Mouse (Mus musculus) midbrain, embryonic 16.5 days (tissue): ENCODE results near the gene Vrk3. TPM values are rescaled to one million over a fixed set of nuclear protein-coding genes. Genes with fewer than 3 reads are reported as not detected.

Source experiments
- ATAC-seq: fragments of 200-750 bp; cut with Nextera tagmentation; 2 replicates; pipeline ENCODE4 v1.8.0; 2017; ENCODE audit warnings: moderate TSS enrichment
- H3K27ac ChIP-seq: fragments of 300-500 bp; sonication (generic); 2 replicates; pipeline ENCODE4 v1.5.1; 2014; ENCODE audit warnings: mild to moderate bottlenecking, low read length, mixed read lengths
- H3K27me3 ChIP-seq: fragments of 300-500 bp; sonication (generic); 2 replicates; pipeline ENCODE4 v1.6.1; 2014; ENCODE audit warnings: low read depth, low read length, mixed read lengths; ENCODE audit not compliant: control insufficient read depth, insufficient read depth
- H3K36me3 ChIP-seq: fragments of 300-500 bp; sonication (generic); 2 replicates; pipeline ENCODE4 v1.6.1; 2014; ENCODE audit warnings: mild to moderate bottlenecking, low read length, moderate library complexity, mixed read lengths; ENCODE audit not compliant: control insufficient read depth, insufficient read depth
- H3K4me1 ChIP-seq: fragments of 300-500 bp; sonication (generic); 2 replicates; pipeline ENCODE4 v1.6.1; 2014; ENCODE audit warnings: mild to moderate bottlenecking, low read length, mixed read lengths; ENCODE audit not compliant: control insufficient read depth, insufficient read depth
- H3K4me2 ChIP-seq: fragments of 300-500 bp; sonication (generic); 2 replicates; pipeline ENCODE4 v1.6.1; 2014; ENCODE audit warnings: mild to moderate bottlenecking, low read length, mixed read lengths
- H3K4me3 ChIP-seq: fragments of 300-500 bp; sonication (generic); 2 replicates; pipeline ENCODE4 v1.5.1; 2014; ENCODE audit warnings: low read depth, mild to moderate bottlenecking, low read length, moderate library complexity, mixed read lengths
- H3K9ac ChIP-seq: fragments of 300-500 bp; sonication (generic); 2 replicates; pipeline ENCODE4 v1.6.1; 2014; ENCODE audit warnings: low read depth, low read length, mixed read lengths
- H3K9me3 ChIP-seq: fragments of 300-500 bp; sonication (generic); replicated peaks from 2 replicates; pipeline ENCODE4 v1.6.1; 2014; ENCODE audit warnings: mild to moderate bottlenecking, low read length, mixed read lengths; ENCODE audit not compliant: control insufficient read depth, poor library complexity, severe bottlenecking
- WGBS: fragments of 180-500 bp; shearing (Covaris S2); extraction: QIAGEN DNeasy Blood & Tissue Kit; methylation state at CpG from one replicate; pipeline ENCODE4 v1.1.7; 2014; 5-methylcytosine and 5-hydroxymethylcytosine counted together
- polyA plus RNA-seq: library from polyadenylated mRNA; unstranded; fragments of >200 nt; fragmentation: Nextera tagmentation; extraction: Ambion mirVana; gene quantifications from 2 replicates; pipeline ENCODE4 v1.2.1, GENCODE M21; 2015

Vrk3 gene
- polyA plus RNA-seq, 1 experiment from 2014 or later = 27.3 TPM

DNA sequence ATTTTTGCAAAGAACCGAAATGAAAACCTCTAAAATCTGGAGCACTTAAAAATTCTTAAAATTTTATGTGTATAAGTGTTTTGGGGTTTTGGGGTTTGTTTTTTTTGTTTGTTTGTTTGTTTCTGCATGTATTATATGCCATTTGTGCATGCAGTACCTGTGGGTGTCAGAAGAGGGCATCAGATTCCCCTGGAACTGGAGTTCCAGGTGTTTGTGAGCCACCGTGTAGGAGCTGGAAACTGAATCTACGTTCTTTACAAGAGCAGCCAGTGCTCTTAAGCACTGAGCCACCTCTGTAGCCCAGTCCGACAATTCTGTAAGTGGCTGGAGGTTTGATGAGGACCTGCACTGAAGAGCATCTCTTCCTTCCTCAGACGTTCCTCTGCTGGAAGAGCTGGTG is 38.3 kb upstream of the Vrk3 start:
- Histone ChIP-seq H3K36me3 (no peaks in the 10 kb centered on the region), H3K4me1 (no peaks in the 10 kb centered on the region), H3K27ac (no peak overlapping the region), H3K27me3 (no peaks in the 10 kb centered on the region), H3K4me3 (no peak overlapping the region), H3K4me2 (no peak overlapping the region), H3K9me3 (no peaks in the 10 kb centered on the region), H3K9ac (no peak overlapping the region)
- 86% methylated on average over 5 of the region's 5 CpGs for WGBS
- ATAC-seq = no peak

DNA sequence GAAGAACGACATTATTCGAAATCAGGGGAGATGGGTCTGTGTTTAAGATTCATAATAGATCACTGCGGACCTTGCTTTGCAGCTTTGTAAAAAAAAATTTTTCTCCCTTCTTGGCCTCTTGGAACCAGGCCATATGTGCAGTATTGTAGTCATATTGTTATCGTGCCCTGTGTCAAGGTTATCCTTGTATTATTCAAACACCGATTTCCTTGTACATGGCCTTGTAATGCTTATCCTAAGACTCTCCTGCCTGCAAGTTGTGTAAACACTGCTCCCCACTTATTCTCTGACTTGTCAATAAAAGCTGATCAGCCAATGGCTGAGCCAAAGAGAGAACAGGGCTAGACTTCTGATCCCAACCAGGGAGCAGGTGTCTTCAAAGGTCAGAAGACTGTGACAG is 26.2 kb upstream of the Vrk3 start:
- Histone ChIP-seq H3K9me3 (no peaks in the 10 kb centered on the region), H3K27me3 (no peaks in the 10 kb centered on the region), H3K27ac (no peak overlapping the region), H3K4me1 (no peaks in the 10 kb centered on the region; the same call in 1 of the 2 replicates), H3K36me3 (no peaks in the 10 kb centered on the region), H3K4me2 (no peak overlapping the region), H3K9ac (no peak overlapping the region), H3K4me3 (no peak overlapping the region)
- no peak for ATAC-seq
- WGBS = 75% methylated on average over 5 of the region's 5 CpGs

DNA sequence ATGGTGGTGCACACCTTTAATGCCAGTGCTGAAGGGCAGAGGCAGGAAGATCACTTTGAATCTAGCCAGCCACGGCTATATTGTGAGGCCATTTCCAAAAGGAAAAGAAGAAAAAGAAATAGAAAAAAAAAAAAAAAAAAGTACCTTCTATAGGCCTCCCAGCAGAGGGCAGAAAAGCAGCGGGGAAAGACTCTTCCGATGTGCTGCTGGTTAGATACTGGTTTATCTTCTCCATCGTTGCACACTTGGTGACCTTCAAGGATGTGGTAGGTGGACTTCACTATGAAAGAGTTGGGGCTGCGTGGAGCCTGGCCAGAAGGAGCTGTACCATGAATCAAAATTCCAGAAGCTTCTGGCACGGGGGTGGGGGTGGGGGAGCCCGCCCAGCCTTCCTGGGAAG is 23.9 kb upstream of the Vrk3 start:
- ATAC-seq = no peak
- H3K9me3 ChIP-seq = no peaks in the 10 kb centered on the region; the same call in 1 of the 2 replicates
- H3K9ac ChIP-seq = no peak overlapping the region
- 19% methylated on average over 7 of the region's 7 CpGs for WGBS
- H3K27me3 ChIP-seq = no peaks in the 10 kb centered on the region
- H3K4me1 ChIP-seq = no peaks in the 10 kb centered on the region; the same call in 1 of the 2 replicates
- H3K27ac ChIP-seq = no peak overlapping the region
- H3K4me3 ChIP-seq = no peak overlapping the region
- 0 out of 2 replicates have a peak overlapping the region, but pooled peaks have one; percentile 14 for H3K4me2 ChIP-seq
- no peaks in the 10 kb centered on the region for H3K36me3 ChIP-seq

DNA sequence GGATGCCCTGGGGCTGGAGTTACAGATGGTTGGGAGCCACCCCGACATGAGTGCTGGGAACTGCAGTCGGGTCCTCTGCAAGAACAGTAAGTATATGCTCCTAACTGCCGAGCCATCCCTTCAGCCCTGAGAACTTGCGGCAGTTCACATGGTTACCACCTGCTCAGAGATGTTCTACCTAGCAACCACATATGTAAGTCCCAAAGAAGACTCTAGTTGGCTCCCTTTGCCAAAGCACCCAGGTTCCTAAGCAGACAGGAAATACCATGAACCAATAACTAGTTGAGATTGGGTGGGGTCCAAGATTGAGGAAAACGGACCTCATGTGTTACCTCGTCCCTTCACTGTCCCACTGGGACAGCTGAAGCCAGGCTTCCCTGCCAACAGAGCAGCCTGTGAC is 21.9 kb upstream of the Vrk3 start:
- no peak overlapping the region for H3K27ac ChIP-seq
- H3K36me3 ChIP-seq = no peaks in the 10 kb centered on the region
- WGBS = 73% methylated on average over 6 of the region's 6 CpGs
- no peak overlapping the region for H3K4me3 ChIP-seq
- no peak overlapping the region for H3K4me2 ChIP-seq
- no peaks in the 10 kb centered on the region; the same call in 1 of the 2 replicates for H3K4me1 ChIP-seq
- no peak for ATAC-seq
- H3K27me3 ChIP-seq = no peaks in the 10 kb centered on the region
- H3K9me3 ChIP-seq = no peaks in the 10 kb centered on the region; the same call in 1 of the 2 replicates
- no peak overlapping the region for H3K9ac ChIP-seq

DNA sequence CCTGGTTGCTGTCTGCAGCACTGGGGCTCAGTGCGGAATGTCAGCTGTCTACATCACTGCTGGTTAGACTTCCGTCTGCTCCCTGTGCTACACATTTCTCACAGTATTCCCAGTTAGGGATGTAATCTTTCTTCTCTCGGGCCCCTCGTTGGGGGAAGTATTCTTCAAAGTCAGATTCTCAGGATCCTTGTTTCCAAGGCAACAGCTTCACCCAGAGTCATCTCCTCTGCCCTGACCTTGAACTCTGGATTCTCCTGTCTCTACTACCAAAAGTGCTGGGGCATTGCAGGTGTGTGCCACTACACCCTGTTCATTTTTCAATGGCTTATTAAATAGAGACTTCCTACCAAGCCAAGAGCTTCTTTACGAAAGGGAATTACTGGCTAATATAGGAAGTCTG is 21.1 kb upstream of the Vrk3 start:
- no peak for ATAC-seq
- H3K9me3 ChIP-seq = no peaks in the 10 kb centered on the region; the same call in 1 of the 2 replicates
- no peaks in the 10 kb centered on the region for H3K27me3 ChIP-seq
- H3K4me2 ChIP-seq = no peak overlapping the region
- no peak overlapping the region for H3K27ac ChIP-seq
- no peak overlapping the region for H3K9ac ChIP-seq
- no peaks in the 10 kb centered on the region; the same call in 1 of the 2 replicates for H3K4me1 ChIP-seq
- no peak overlapping the region for H3K4me3 ChIP-seq
- 55% methylated on average over 5 of the region's 5 CpGs for WGBS
- H3K36me3 ChIP-seq = no peaks in the 10 kb centered on the region

DNA sequence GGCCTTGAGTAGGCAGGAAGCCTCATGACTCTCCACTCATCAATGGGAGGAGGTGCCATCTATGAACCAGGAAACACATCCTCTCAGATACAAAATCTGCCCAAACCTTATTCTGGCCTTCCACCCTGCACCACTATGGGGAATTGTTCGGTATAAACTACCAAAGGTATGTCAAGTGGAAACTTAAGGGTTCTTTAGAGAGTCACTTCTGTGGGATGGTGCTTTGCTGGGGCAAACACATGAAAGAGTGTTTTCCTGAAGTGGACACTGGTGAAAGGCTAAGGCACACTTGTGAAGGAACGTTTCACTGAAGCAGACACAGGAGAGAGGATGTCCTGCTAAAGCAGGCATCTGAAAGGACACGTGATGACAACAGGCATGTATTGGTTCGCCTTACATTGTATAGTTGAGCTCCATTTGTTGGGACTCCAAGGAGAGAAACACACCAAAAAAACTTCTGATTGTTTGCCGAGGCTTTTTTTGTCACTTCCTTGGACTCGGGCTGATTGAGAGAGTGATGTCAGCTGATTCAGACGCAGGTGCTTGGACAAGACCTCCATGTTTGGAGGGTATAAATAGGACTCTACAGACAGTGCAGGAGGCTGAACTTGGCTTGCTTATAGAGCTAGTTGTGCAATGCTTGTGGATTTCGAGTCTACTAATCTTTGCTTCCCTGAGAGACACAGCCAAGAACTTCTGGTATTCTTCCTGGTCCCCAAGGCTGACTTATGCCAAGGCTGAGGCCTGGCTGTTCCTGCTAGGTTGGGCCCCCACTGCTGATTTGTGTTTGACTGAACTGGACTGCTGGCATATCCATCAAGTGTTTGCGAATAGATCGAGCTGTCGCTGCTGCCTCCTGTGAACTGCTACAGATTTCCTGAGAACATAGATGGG is 19.9 kb upstream of the Vrk3 start:
- Histone ChIP-seq H3K9me3 (no peaks in the 10 kb centered on the region; the same call in 1 of the 2 replicates), H3K4me3 (no peak overlapping the region), H3K36me3 (no peaks in the 10 kb centered on the region), H3K4me1 (no peaks in the 10 kb centered on the region; the same call in 1 of the 2 replicates), H3K27ac (no peak overlapping the region), H3K27me3 (no peaks in the 10 kb centered on the region), H3K4me2 (no peak overlapping the region), H3K9ac (no peak overlapping the region)
- no peak for ATAC-seq
- WGBS = 90% methylated on average over 11 of the region's 11 CpGs

DNA sequence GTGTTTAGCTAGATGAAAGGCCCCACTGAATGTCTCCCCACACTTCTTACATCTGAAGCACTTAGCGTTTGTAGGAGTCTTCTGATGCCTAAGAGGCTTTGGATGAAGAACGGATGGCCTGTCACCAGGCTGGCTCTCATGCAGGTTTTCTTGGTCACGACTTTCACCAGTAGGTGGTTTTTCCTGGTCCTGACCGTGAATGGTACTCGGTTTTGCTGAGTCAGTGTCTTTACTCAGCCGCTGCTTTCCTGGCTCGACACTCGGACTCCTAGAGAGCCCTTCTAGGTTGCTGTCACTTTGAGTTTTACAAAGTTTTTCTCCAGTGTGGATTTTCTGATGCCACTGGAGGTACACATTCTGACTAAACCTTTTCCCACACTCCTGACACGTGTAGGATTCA is 14.5 kb upstream of the Vrk3 start:
- H3K9me3 ChIP-seq = no peaks in the 10 kb centered on the region; the same call in 1 of the 2 replicates
- no peaks in the 10 kb centered on the region; the same call in none of the 2 replicates for H3K36me3 ChIP-seq
- H3K9ac ChIP-seq = no peak overlapping the region
- H3K27me3 ChIP-seq = no peaks in the 10 kb centered on the region
- no peak overlapping the region for H3K27ac ChIP-seq
- H3K4me3 ChIP-seq = no peak overlapping the region
- no peak overlapping the region for H3K4me2 ChIP-seq
- WGBS = 88% methylated on average over 9 of the region's 9 CpGs
- no peaks in the 10 kb centered on the region for H3K4me1 ChIP-seq
- no peak for ATAC-seq

DNA sequence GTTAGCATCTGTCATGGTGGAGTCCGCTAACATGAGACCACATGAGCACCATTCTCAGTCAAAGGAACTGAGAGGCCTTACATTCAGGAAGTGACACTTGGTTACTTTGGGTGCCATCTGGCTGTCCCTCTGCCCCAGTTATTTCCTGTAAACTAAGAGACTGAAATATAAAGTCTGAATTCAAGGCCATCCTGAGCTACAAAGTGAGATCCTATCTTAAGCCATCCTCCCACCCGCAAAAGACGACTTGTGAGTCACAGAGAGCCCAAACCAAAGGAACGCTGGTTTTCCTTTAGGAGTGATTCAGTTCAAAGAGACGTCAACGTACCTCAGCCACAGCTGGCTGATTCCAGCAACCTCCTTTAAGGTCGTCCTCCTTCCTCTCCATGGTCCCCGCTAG is 6.9 kb upstream of the Vrk3 start:
- no peak for ATAC-seq
- 83% methylated on average over 8 of the region's 8 CpGs for WGBS

DNA sequence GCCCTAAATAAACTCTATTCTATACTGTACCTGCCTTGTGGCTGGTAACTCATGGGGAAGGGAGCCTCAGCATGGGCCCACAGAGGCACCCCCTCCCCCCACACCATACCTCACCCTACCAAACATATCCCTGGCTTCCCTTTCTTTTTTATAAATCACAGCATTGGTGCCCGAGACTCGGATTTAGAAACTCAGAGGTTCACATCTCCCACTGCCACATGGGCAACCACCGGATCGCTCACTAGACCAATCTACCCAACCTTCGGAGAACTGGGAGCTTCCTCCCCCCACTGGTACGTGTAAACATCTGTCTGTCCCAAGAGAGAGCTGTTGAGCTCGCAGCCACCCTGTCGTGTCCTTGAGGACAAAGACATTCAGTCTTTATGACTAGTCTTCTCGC is 3.9 kb upstream of the Vrk3 start:
- 31% methylated on average over 9 of the region's 9 CpGs for WGBS
- no peaks in the 10 kb centered on the region for H3K9me3 ChIP-seq
- H3K27ac ChIP-seq = peak overlapping the region; percentile 75

More for the DNA sequence above, 6.9 kb upstream of the Vrk3 start:
- no peak overlapping the region for H3K4me3 ChIP-seq
- H3K36me3 ChIP-seq = no peaks in the 10 kb centered on the region
- no peaks in the 10 kb centered on the region for H3K9me3 ChIP-seq
- H3K27ac ChIP-seq = no peak overlapping the region
- H3K9ac ChIP-seq = no peak overlapping the region
- peaks cover 8% of the 10 kb centered on the region for H3K4me1 ChIP-seq
- no peak overlapping the region for H3K4me2 ChIP-seq
- H3K27me3 ChIP-seq = no peaks in the 10 kb centered on the region

More for the DNA sequence above, 3.9 kb upstream of the Vrk3 start:
- ATAC-seq = no peak
- Histone ChIP-seq H3K9ac (peak overlapping the region; percentile 75), H3K4me3 (peak overlapping the region; percentile 47), H3K36me3 (no peaks in the 10 kb centered on the region), H3K27me3 (no peaks in the 10 kb centered on the region), H3K4me2 (peak overlapping the region; percentile 74), H3K4me1 (peaks cover 17% of the 10 kb centered on the region)
